ENCODE assay signal across 8 mouse cellular contexts in genomic region chrX:163957803-163958466, GRCm38 (mm10). TPM values are rescaled to one million over a fixed set of nuclear protein-coding genes. Genes with fewer than 3 reads are reported as not detected.
DNase-seq lines count a peak whose midpoint lies in the region; TF ChIP-seq lines count a peak whose summit lies in the region.

No protein-coding gene starts in this region.

- intact Hi-C loops in heart, postnatal 10 days (cut with DNase I): loop anchor here (2.0 to 5.0 kb wide), 2 partner anchors 49 to 109 kb away; partner anchors contain the start of gene Ap1s2

- TF ChIP-seq EP300 in MEL (IDR thresholded peaks at IDR 0.05; ENCODE audit: low read depth in 1 of 2, low read length in 2 of 2): no peak

- no peak for TF ChIP-seq RAD21 in MEL (IDR thresholded peaks at IDR 0.05; ENCODE audit: low read depth, low read length)

- no peak for TF ChIP-seq CTCF in MEL (IDR thresholded peaks at IDR 0.05 in 2 of 3, conservative IDR thresholded peaks at IDR 0.05 in 1 of 3; ENCODE audit: control insufficient read depth in 1 of 3, insufficient read depth in 1 of 3, low read depth in 2 of 3, low read length in 3 of 3, poor library complexity in 1 of 3, severe bottlenecking in 1 of 3)
- TF ChIP-seq CTCF in layer of hippocampus, adult 2 months (conservative IDR thresholded peaks at IDR 0.05): no peak

- no peaks in the 10 kb centered on the region for H3K27me3 ChIP-seq in MEL (ENCODE audit: control insufficient read depth in 1 of 2, insufficient read depth in 2 of 2, low read length in 2 of 2)
- H3K27me3 ChIP-seq in forebrain, embryonic 10.5 days (ENCODE audit: poor library complexity, severe bottlenecking): peaks cover 72% of the 10 kb centered on the region

- peak; percentile 90 for DNase-seq in MEL (ENCODE audit: low read depth, low spot score)
- peak; percentile 49 for DNase-seq in c-Kit-positive CD71-positive TER-119-negative erythroid progenitor cells, embryonic 14.5 days (ENCODE audit: low read depth)
- peak; percentile 72 for DNase-seq in forebrain, embryonic 10.5 days (ENCODE audit: extremely low spot score, low spot score)
- peak; percentile 46 to 66 for DNase-seq in heart, postnatal 10 days
- DNase-seq in layer of hippocampus, adult 2 months (ENCODE audit: low spot score in 2 of 2): peak in 1 of 2 experiments; percentile 19
- DNase-seq in retina, postnatal 1 day: peak; percentile 77
- DNase-seq in thymus, postnatal 36 days: peak; percentile 71 to 76

- TF ChIP-seq POLR2A in MEL (IDR thresholded peaks at IDR 0.05; ENCODE audit: control insufficient read depth in 1 of 2, insufficient read depth in 1 of 2, low read depth in 1 of 2, low read length in 2 of 2, poor library complexity in 1 of 2): no peak; a peak in 1 of 4 replicates

- H3K4me1 ChIP-seq in MEL (ENCODE audit: control insufficient read depth in 1 of 2, insufficient read depth in 2 of 2, low read length in 2 of 2): peaks cover 6 to 9% of the 10 kb centered on the region in 2 experiments; a peak in 3 of 4 replicates
- H3K4me1 ChIP-seq in forebrain, embryonic 10.5 days: peaks cover 5% of the 10 kb centered on the region; the same call in 1 of the 2 replicates

- peaks cover 28% of the 10 kb centered on the region for H3K79me2 ChIP-seq in MEL (ENCODE audit: control insufficient read depth, insufficient read depth, low read length, poor library complexity)
- H3K79me2 ChIP-seq in macrophage (ENCODE audit: inconsistent target): peaks cover 38% of the 10 kb centered on the region

- peaks cover 32 to 33% of the 10 kb centered on the region in 2 experiments for H3K36me3 ChIP-seq in MEL (ENCODE audit: control insufficient read depth in 1 of 2, insufficient read depth in 2 of 2, low read length in 2 of 2)
- H3K36me3 ChIP-seq in forebrain, embryonic 10.5 days (replicated peaks): peaks cover 37% of the 10 kb centered on the region
- no peaks in the 10 kb centered on the region for H3K36me3 ChIP-seq in macrophage (ENCODE audit: inconsistent target)

- H3K27ac ChIP-seq in MEL (ENCODE audit: control insufficient read depth, low read depth, low read length) (peak overlapping the region; percentile 99), macrophage (peak overlapping the region; percentile 81)
- peak overlapping the region; percentile 95 for H3K27ac ChIP-seq in forebrain, embryonic 10.5 days
- H3K27ac ChIP-seq in layer of hippocampus, adult 2 months: peak overlapping the region; percentile 97

- H3K4me3 ChIP-seq in MEL (ENCODE audit: control insufficient read depth in 1 of 2, insufficient read depth in 1 of 2, low read depth in 2 of 2, low read length in 2 of 2) (peak overlapping the region; percentile 89 to 94), macrophage (ENCODE audit: inconsistent target) (peak overlapping the region; percentile 39)
- peak overlapping the region; percentile 69 for H3K4me3 ChIP-seq in forebrain, embryonic 10.5 days
- peak overlapping the region; percentile 69 for H3K4me3 ChIP-seq in layer of hippocampus, adult 2 months

- H3K9ac ChIP-seq in MEL (ENCODE audit: control insufficient read depth, low read depth, low read length, poor library complexity, severe bottlenecking): peak overlapping the region; percentile 98

- H3K9me3 ChIP-seq in MEL (replicated peaks; ENCODE audit: insufficient read depth, low read length): no peaks in the 10 kb centered on the region
- H3K9me3 ChIP-seq in forebrain, embryonic 10.5 days: no peaks in the 10 kb centered on the region

- WGBS in forebrain, embryonic 10.5 days: 23% methylated on average over 52 of the region's 67 CpGs
- WGBS in macrophage (ENCODE audit: missing documents): 20% methylated on average over 35 of the region's 67 CpGs

TF ChIP-seq in MEL, 35 proteins besides CTCF, POLR2A, EP300 and RAD21 (continues in another document):
- TF ChIP-seq BHLHE40 (IDR thresholded peaks at IDR 0.05; ENCODE audit: borderline replicate concordance, low read depth, low read length): no peak
- peak; percentile 12; the same call in 1 of the 2 replicates for TF ChIP-seq HCFC1 (IDR thresholded peaks at IDR 0.05; ENCODE audit: low read depth, low read length)
- peak; percentile 68; the same call in 1 of the 2 replicates for TF ChIP-seq MAX (IDR thresholded peaks at IDR 0.05; ENCODE audit: low read length)
- TF ChIP-seq TAL1 (IDR thresholded peaks at IDR 0.05; ENCODE audit: low read length): no peak
- peak; percentile 61; the same call in 1 of the 2 replicates for TF ChIP-seq MYC (IDR thresholded peaks at IDR 0.05; ENCODE audit: low read depth, low read length)
- no peak for TF ChIP-seq ZNF384 (IDR thresholded peaks at IDR 0.05; ENCODE audit: low read depth, low read length)
- no peak for TF ChIP-seq RCOR1 (IDR thresholded peaks at IDR 0.05; ENCODE audit: low read depth, low read length)
- no peak for TF ChIP-seq KAT2A (conservative IDR thresholded peaks at IDR 0.05; ENCODE audit: low read depth, low read length)
- TF ChIP-seq ZKSCAN1 (IDR thresholded peaks at IDR 0.05; ENCODE audit: low read depth, low read length): no peak
- peak; percentile 18; the same call in 1 of the 2 replicates for TF ChIP-seq TBP (IDR thresholded peaks at IDR 0.05; ENCODE audit: low read depth, low read length)
- no peak for TF ChIP-seq MAFK (IDR thresholded peaks at IDR 0.05; ENCODE audit: borderline replicate concordance, low read depth, low read length)
- TF ChIP-seq GABPA (IDR thresholded peaks at IDR 0.05; ENCODE audit: low read depth, low read length): no peak
- 0 out of 2 replicates have a peak, but pooled peaks have one; percentile 5 for TF ChIP-seq ZMIZ1 (IDR thresholded peaks at IDR 0.05; ENCODE audit: low read depth, low read length)
- peak; percentile 45 for TF ChIP-seq NELFE (IDR thresholded peaks at IDR 0.05; ENCODE audit: low read depth, low read length)
- TF ChIP-seq USF1 (IDR thresholded peaks at IDR 0.05; ENCODE audit: low read depth, low read length): no peak
- TF ChIP-seq MAZ (IDR thresholded peaks at IDR 0.05; ENCODE audit: low read depth, low read length): no peak; the same call in 1 of the 2 replicates
- TF ChIP-seq JUND (IDR thresholded peaks at IDR 0.05; ENCODE audit: low read depth, low read length): no peak
- TF ChIP-seq TCF12 (IDR thresholded peaks at IDR 0.05; ENCODE audit: low read depth, low read length): no peak
- no peak for TF ChIP-seq GATA1 (IDR thresholded peaks at IDR 0.05; ENCODE audit: low read depth, low read length)
- no peak for TF ChIP-seq MEF2A (IDR thresholded peaks at IDR 0.05; ENCODE audit: extremely low read depth, insufficient replicate concordance, low read depth, low read length, poor library complexity, severe bottlenecking)
- TF ChIP-seq NRF1 (IDR thresholded peaks at IDR 0.05; ENCODE audit: insufficient read depth, low read depth, low read length, poor library complexity, severe bottlenecking): peak; percentile 73
- no peak for TF ChIP-seq SMC3 (IDR thresholded peaks at IDR 0.05; ENCODE audit: low read depth, low read length)
- no peak for TF ChIP-seq MYB (IDR thresholded peaks at IDR 0.05; ENCODE audit: low read depth, low read length)
- TF ChIP-seq E2F4 (IDR thresholded peaks at IDR 0.05; ENCODE audit: borderline replicate concordance, low read depth, low read length): 0 out of 2 replicates have a peak, but pooled peaks have one; percentile 48
- no peak for TF ChIP-seq POLR2AphosphoS5 (IDR thresholded peaks at IDR 0.05; ENCODE audit: borderline replicate concordance, low read depth, low read length)
- no peak for TF ChIP-seq CHD2 (IDR thresholded peaks at IDR 0.05; ENCODE audit: low read length)
- peak; percentile 49 for TF ChIP-seq SIN3A (IDR thresholded peaks at IDR 0.05; ENCODE audit: low read length)
- TF ChIP-seq ETS1 (IDR thresholded peaks at IDR 0.05; ENCODE audit: low read depth, low read length): no peak
- TF ChIP-seq POLR2AphosphoS2 (IDR thresholded peaks at IDR 0.05; ENCODE audit: low read length): no peak; the same call in 1 of the 2 replicates
- TF ChIP-seq ZC3H11A (IDR thresholded peaks at IDR 0.05; ENCODE audit: low read depth, low read length): no peak
- TF ChIP-seq UBTF (IDR thresholded peaks at IDR 0.05; ENCODE audit: borderline replicate concordance, insufficient read depth, low read depth, low read length): no peak
- no peak for TF ChIP-seq CHD1 (IDR thresholded peaks at IDR 0.05; ENCODE audit: low read depth, low read length)
- peak; percentile 68 for TF ChIP-seq MXI1 (IDR thresholded peaks at IDR 0.05; ENCODE audit: low read depth, low read length)
- no peak for TF ChIP-seq USF2 (IDR thresholded peaks at IDR 0.05; ENCODE audit: borderline replicate concordance in 1 of 2, insufficient read depth in 1 of 2, low read depth in 1 of 2, low read length in 2 of 2)

RNA-seq across cellular contexts. Expression of gene Zrsr2, which starts 0.5 kb away (rescaled TPM):
- 25.8 and 27.5 TPM in 2 replicates for total RNA-seq in MEL (2012; rRNA removed)
- polyA plus RNA-seq in MEL (2012; ENCODE audit: insufficient read depth in 1 of 2, insufficient read length in 2 of 2, low read depth in 1 of 2, low replicate concordance in 2 of 2, missing spikeins in 1 of 2) (10 to 100 TPM in 1 of 2 experiments, not detected in 1; 96.4 TPM), macrophage (2018) (19.2 to 59.9 TPM (median 23.2 TPM) in 3 replicates)
- polyA plus RNA-seq in forebrain, embryonic 10.5 days (2016; fragmentation: Nextera tagmentation; extraction: Ambion mirVana): 67.8 and 74.2 TPM in 2 replicates
- 10 to 100 TPM; 11.6 to 15.9 TPM for total RNA-seq in heart, postnatal 10 days (2021)
- 10 to 100 TPM; 44.8 to 46.0 TPM for total RNA-seq in layer of hippocampus, adult 2 months (2021)
- 100 to 1,000 TPM; 119 to 255 (median 208) TPM for total RNA-seq in macrophage (2018; cell fraction: chromatin; rRNA removed)
- 10 to 100 TPM; 21.4 to 51.2 (median 31.4) TPM for total RNA-seq in macrophage (2018; cell fraction: cytosol; rRNA removed)
- total RNA-seq in macrophage (2018; cell fraction: nucleus; rRNA removed): 100 to 1,000 TPM in 18 of 26 experiments, 10 to 100 TPM in 8; 53.9 to 163 (median 115) TPM

RNA-seq across cellular contexts. Expression of gene Ap1s2, which starts 49.1 kb away (rescaled TPM):
- total RNA-seq in MEL (2012; rRNA removed): 10.1 TPM in 2 replicates
- polyA plus RNA-seq in MEL (2012; ENCODE audit: insufficient read depth in 1 of 2, insufficient read length in 2 of 2, low read depth in 1 of 2, low replicate concordance in 2 of 2, missing spikeins in 1 of 2): 1 to 10 TPM in 1 of 2 experiments, not detected in 1; 9.3 TPM
- polyA plus RNA-seq in forebrain, embryonic 10.5 days (2016; fragmentation: Nextera tagmentation; extraction: Ambion mirVana): 19.8 and 22.8 TPM in 2 replicates
- total RNA-seq in heart, postnatal 10 days (2021): 10 to 100 TPM; 17.7 to 22.8 TPM
- total RNA-seq in layer of hippocampus, adult 2 months (2021): 10 to 100 TPM; 37.8 to 41.7 TPM
- total RNA-seq in macrophage (2018; cell fraction: chromatin; rRNA removed): 10 to 100 TPM in 24 of 26 experiments, 1 to 10 TPM in 2; 6.1 to 95.8 (median 47.0) TPM
- total RNA-seq in macrophage (2018; cell fraction: cytosol; rRNA removed): 100 to 1,000 TPM in 3 of 26 experiments, 10 to 100 TPM in 23; 37.6 to 108 (median 75.5) TPM
- 100 to 1,000 TPM in 7 of 26 experiments, 10 to 100 TPM in 19; 20.0 to 191 (median 67.2) TPM for total RNA-seq in macrophage (2018; cell fraction: nucleus; rRNA removed)
- polyA plus RNA-seq in macrophage (2018): 95.1 to 153 TPM (median 101 TPM) in 3 replicates

Comparison
In these comparisons a context has a peak if more than half of its experiments do, and no peak if none do; other contexts are left out.
1. H3K4me3 ChIP-seq: peak in every context shown above with its lines; median percentile 92 in MEL; 69 in forebrain, embryonic 10.5 days; 69 in layer of hippocampus, adult 2 months; 39 in macrophage.